Mouse (Mus musculus): Measurements from ENCODE around the gene Grip1.

DNA sequence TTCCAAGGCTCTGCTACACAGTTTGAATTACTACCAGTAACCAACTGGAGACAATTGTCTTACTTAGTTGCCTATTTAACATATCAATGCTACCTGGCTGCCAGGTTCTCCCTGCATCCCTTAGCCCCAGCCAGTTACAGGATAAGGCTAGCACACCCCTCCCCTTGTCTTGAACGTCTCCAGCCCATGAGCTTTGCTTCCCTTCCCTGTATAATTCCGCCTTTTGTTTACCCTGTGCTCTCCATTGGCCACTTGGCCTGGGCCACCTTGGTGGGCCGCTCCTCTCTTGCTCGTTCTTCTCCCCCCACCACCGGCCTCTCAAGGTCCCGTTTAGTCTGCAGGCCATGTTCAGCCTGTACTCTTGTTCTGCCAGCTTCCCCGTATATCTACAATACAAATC lies 660.9 kb downstream of the Grip1 start:
- TF ChIP-seq POLR2A (IDR thresholded peaks at IDR 0.05; ENCODE audit: insufficient read depth, low read depth, low read length) (no peak), CTCF (IDR thresholded peaks at IDR 0.05) (no peak), EP300 (IDR thresholded peaks at IDR 0.05; ENCODE audit: insufficient read depth, low read depth, low read length) (no peak)
